Comparison of ENCODE assay signal across 7 mouse cellular contexts in genomic region chr5:125156418-125157205, GRCm38 (mm10). TPM values are rescaled to one million over a fixed set of nuclear protein-coding genes. Genes with fewer than 3 reads are reported as not detected.
DNase-seq lines count a peak whose midpoint lies in the region; TF ChIP-seq lines count a peak whose summit lies in the region.

No protein-coding gene starts in this region.

- H3ac ChIP-seq in myocyte (ENCODE audit: control insufficient read depth, insufficient read length) = no peak overlapping the region

- peaks cover 14% of the 10 kb centered on the region; the same call in 1 of the 2 replicates for H3K36me3 ChIP-seq in embryonic facial prominence, embryonic 10.5 days (replicated peaks)
- H3K36me3 ChIP-seq in hindbrain, embryonic 10.5 days = peaks cover 14% of the 10 kb centered on the region
- peaks cover 2% of the 10 kb centered on the region for H3K36me3 ChIP-seq in myocyte (ENCODE audit: control insufficient read depth, insufficient read depth)

- no peak for TF ChIP-seq CTCF in left cerebral cortex, adult 2 months (IDR thresholded peaks at IDR 0.05)

- DNase-seq in kidney, postnatal 4 days = peak; percentile 45 to 59
- DNase-seq in kidney, adult 18-20 months = no peak
- no peak for DNase-seq in embryonic facial prominence, embryonic 10.5 days (ENCODE audit: low spot score)
- no peak for DNase-seq in hindbrain, embryonic 10.5 days (ENCODE audit: low spot score)
- no peak for DNase-seq in left cerebral cortex, adult 2 months (ENCODE audit: extremely low spot score in 1 of 2, low spot score in 2 of 2)
- no peak for DNase-seq in right cerebral cortex, postnatal 14 days

- H3K4me3 ChIP-seq in embryonic facial prominence, embryonic 10.5 days = peak overlapping the region; percentile 6; the same call in 1 of the 2 replicates
- H3K4me3 ChIP-seq in hindbrain, embryonic 10.5 days = peak overlapping the region; percentile 22; the same call in 1 of the 2 replicates
- no peak overlapping the region for H3K4me3 ChIP-seq in myocyte
- no peak overlapping the region for H3K4me3 ChIP-seq in left cerebral cortex, adult 2 months

- 80% methylated on average over 22 of the region's 22 CpGs for WGBS in embryonic facial prominence, embryonic 10.5 days
- 80% methylated on average over 22 of the region's 22 CpGs for WGBS in hindbrain, embryonic 10.5 days

- H3K4me1 ChIP-seq in embryonic facial prominence, embryonic 10.5 days = peaks cover 97% of the 10 kb centered on the region
- H3K4me1 ChIP-seq in hindbrain, embryonic 10.5 days (replicated peaks) = peaks cover 97% of the 10 kb centered on the region

- H3K79me2 ChIP-seq in myocyte (ENCODE audit: control insufficient read depth, insufficient read depth) = peaks cover 91% of the 10 kb centered on the region

- peak overlapping the region; percentile 85 for H3K27ac ChIP-seq in embryonic facial prominence, embryonic 10.5 days (replicated peaks)
- H3K27ac ChIP-seq in hindbrain, embryonic 10.5 days = peak overlapping the region; percentile 85
- H3K27ac ChIP-seq in left cerebral cortex, adult 2 months = no peak overlapping the region

- intact Hi-C loops in left cerebral cortex, adult 2 months (cut with DNase I) = no loop called here

- no peaks in the 10 kb centered on the region for H3K27me3 ChIP-seq in embryonic facial prominence, embryonic 10.5 days (replicated peaks; ENCODE audit: low read depth, poor library complexity, severe bottlenecking)
- H3K27me3 ChIP-seq in hindbrain, embryonic 10.5 days (ENCODE audit: insufficient read depth, poor library complexity, severe bottlenecking) = no peaks in the 10 kb centered on the region; the same call in 1 of the 2 replicates
- no peaks in the 10 kb centered on the region for H3K27me3 ChIP-seq in myocyte (ENCODE audit: control insufficient read depth, insufficient read depth, insufficient read length)

- H3K9me3 ChIP-seq in embryonic facial prominence, embryonic 10.5 days = no peaks in the 10 kb centered on the region
- no peaks in the 10 kb centered on the region for H3K9me3 ChIP-seq in hindbrain, embryonic 10.5 days

- H3K4me2 ChIP-seq in myocyte (ENCODE audit: low read depth) = peak overlapping the region; percentile 58

- TF ChIP-seq POLR2A in myocyte (IDR thresholded peaks at IDR 0.05; ENCODE audit: insufficient read length, low read depth) = no peak

TF ChIP-seq in myocyte, 11 proteins besides CTCF, POLR2A, EP300 and RAD21:
- TF ChIP-seq MYOD1 (IDR thresholded peaks at IDR 0.05; ENCODE audit: control insufficient read depth in 1 of 3, insufficient read length in 2 of 3, low read depth in 2 of 3) (peak in 2 of 3 experiments; percentile 90 to 92), SRF (IDR thresholded peaks at IDR 0.05; ENCODE audit: control insufficient read depth, insufficient read length, low read depth) (no peak), TCF12 (IDR thresholded peaks at IDR 0.05; ENCODE audit: insufficient read depth, poor library complexity, severe bottlenecking) (peak; percentile 37), MAX (IDR thresholded peaks at IDR 0.05; ENCODE audit: low read depth) (no peak), REST (IDR thresholded peaks at IDR 0.05; ENCODE audit: insufficient read depth, insufficient read length) (no peak), CEBPB (IDR thresholded peaks at IDR 0.05; ENCODE audit: insufficient read depth, poor library complexity, severe bottlenecking) (no peak), E2F4 (IDR thresholded peaks at IDR 0.05; ENCODE audit: insufficient read depth) (no peak), POLR2AphosphoS2 (IDR thresholded peaks at IDR 0.05; ENCODE audit: insufficient read length, low read depth) (no peak), TCF3 (IDR thresholded peaks at IDR 0.05; ENCODE audit: insufficient read length, low read depth) (peak; percentile 67), USF1 (IDR thresholded peaks at IDR 0.05; ENCODE audit: low read depth) (no peak), MYOG (IDR thresholded peaks at IDR 0.05; ENCODE audit: control insufficient read depth in 1 of 3, insufficient read depth in 1 of 3, insufficient read length in 2 of 3, low read depth in 2 of 3) (peak in 2 of 3 experiments; percentile 88 to 90)

RNA-seq across cellular contexts. Expression of gene Ncor2, which starts 22.4 kb away (rescaled TPM):
- polyA plus RNA-seq in embryonic facial prominence, embryonic 10.5 days (2016; fragmentation: Nextera tagmentation; extraction: Ambion mirVana) = 19.2 and 19.8 TPM in 2 replicates
- polyA plus RNA-seq in hindbrain, embryonic 10.5 days (2016; fragmentation: Nextera tagmentation; extraction: Ambion mirVana) = 18.1 and 19.7 TPM in 2 replicates
- polyA plus RNA-seq in myocyte (2012; fragmentation: generic; extraction: Trizol) = 127 TPM
- 100 to 1,000 TPM; 228 to 270 TPM for total RNA-seq in left cerebral cortex, adult 2 months (2021)

Comparison
In these comparisons a context has a peak if more than half of its experiments do, and no peak if none do; other contexts are left out.
1. DNase-seq: peak in kidney, postnatal 4 days (2 of 2); none in kidney, adult 18-20 months (single experiment), embryonic facial prominence, embryonic 10.5 days (single experiment), hindbrain, embryonic 10.5 days (single experiment), left cerebral cortex, adult 2 months (0 of 2) and right cerebral cortex, postnatal 14 days (single experiment).
2. H3K4me3 ChIP-seq: peak in embryonic facial prominence, embryonic 10.5 days (single experiment) and hindbrain, embryonic 10.5 days (single experiment); none in myocyte (single experiment) and left cerebral cortex, adult 2 months (single experiment).